Mouse (Mus musculus) left cerebral cortex, postnatal 25 days (tissue): Measurements from ENCODE around the gene Nim1k. TPM values are rescaled to one million over a fixed set of nuclear protein-coding genes. Genes with fewer than 3 reads are reported as not detected.

Source experiments
- DNase-seq, 2 experiments: peaks; one replicate each; pipeline ENCODE4 v3.0.0; 2022; ENCODE audit warnings: low spot score in 2 of 2, mixed read lengths in 1 of 2
- intact Hi-C: fragments of 180-260 bp; cut with DNase I; formaldehyde crosslinking; loops from one replicate; pipeline ENCODE4 v1.15.1; 2025
- total RNA-seq, 2 experiments: library from RNA; stranded (reverse); gene quantifications; 2 replicates each; pipeline ENCODE4 v1.2.3; 2021

Nim1k gene
- total RNA-seq: 10 to 100 TPM; 13.6 to 16.3 TPM

GRCm38 (mm10) chr13:119755681-119756471 lies at the start of gene Nim1k:
Gene Nim1k (minus strand): TSS chr13:119755882.
- intact Hi-C loops: loop anchor here (2.0 kb wide), 1 partner anchor 35 kb away; the partner anchor contains the start of gene Zfp131
- DNase-seq: peak; percentile 82 to 89

- peak in 1 of 2 experiments; percentile 5 for DNase-seq
These were observed 42.0 kb upstream of the Nim1k start for GRCm38 (mm10) chr13:119797656-119798055.

GRCm38 (mm10) chr13:119792791-119793404 lies 37.2 kb upstream of the Nim1k start:
- no peak for DNase-seq
- intact Hi-C loops: no loop called here

More at GRCm38 (mm10) chr13:119797656-119798055, 42.0 kb upstream of the Nim1k start:
- intact Hi-C loops: no loop called here

- intact Hi-C loops: loop anchor here (2.0 kb wide), 2 partner anchors 37 to 49 kb away; partner anchors contain the start of gene Nim1k
- DNase-seq: no peak
These were observed 36.0 kb upstream of the Nim1k start for GRCm38 (mm10) chr13:119791580-119792135.

- DNase-seq: peak; percentile 94 to 95
- intact Hi-C loops: loop anchor here (2.0 kb wide), 2 partner anchors 36 to 48 kb away; partner anchors contain the start of gene Nim1k
These were observed 35.3 kb upstream of the Nim1k start, which contains the start of gene Zfp131 for GRCm38 (mm10) chr13:119790761-119791579. Gene Zfp131 (minus strand): TSS chr13:119790889.

GRCm38 (mm10) chr13:119789851-119790717 lies 34.4 kb upstream of the Nim1k start:
- intact Hi-C loops: loop anchor here (2.0 kb wide), 2 partner anchors 35 to 47 kb away; partner anchors contain the start of gene Nim1k
- DNase-seq: peak; percentile 58 to 78

GRCm38 (mm10) chr13:119783581-119783980 lies 27.9 kb upstream of the Nim1k start:
- DNase-seq: no peak
- intact Hi-C loops: no loop called here

- peak in 1 of 2 experiments; percentile 30 for DNase-seq
- intact Hi-C loops: no loop called here
These were observed 12.9 kb upstream of the Nim1k start for GRCm38 (mm10) chr13:119768541-119768940.

- intact Hi-C loops: no loop called here
- no peak for DNase-seq
These were observed 10.8 kb upstream of the Nim1k start for GRCm38 (mm10) chr13:119766480-119766879.

GRCm38 (mm10) chr13:119756831-119757230 lies 1.1 kb upstream of the Nim1k start:
- DNase-seq: no peak
- intact Hi-C loops: no loop called here

- intact Hi-C loops: loop anchor here (2.0 kb wide), 1 partner anchor 36 kb away; the partner anchor contains the start of gene Zfp131
- peak; percentile 35 to 36 for DNase-seq
These were observed 538 bp downstream of the Nim1k start for GRCm38 (mm10) chr13:119755141-119755547.

- intact Hi-C loops: loop anchor here (2.0 kb wide), 1 partner anchor 36 kb away; the partner anchor contains the start of gene Zfp131
- peak in 1 of 2 experiments; percentile 64 for DNase-seq
These were observed 1.1 kb downstream of the Nim1k start for GRCm38 (mm10) chr13:119754635-119755020.

- DNase-seq: peak; percentile 30 to 78
- intact Hi-C loops: loop anchor here (2.0 kb wide), 1 partner anchor 37 kb away; the partner anchor contains the start of gene Zfp131
These were observed 1.6 kb downstream of the Nim1k start for GRCm38 (mm10) chr13:119753859-119754634.

- no peak for DNase-seq
- intact Hi-C loops: no loop called here
These were observed 8.8 kb downstream of the Nim1k start for GRCm38 (mm10) chr13:119746930-119747329.

GRCm38 (mm10) chr13:119743470-119743869 lies 12.2 kb downstream of the Nim1k start:
- no peak for DNase-seq
- intact Hi-C loops: loop anchor here (2.0 kb wide), 1 partner anchor 47 kb away; the partner anchor contains the start of gene Zfp131

GRCm38 (mm10) chr13:119742711-119743415 lies 12.8 kb downstream of the Nim1k start:
- peak; percentile 43 to 51 for DNase-seq

More at GRCm38 (mm10) chr13:119742711-119743415, 12.8 kb downstream of the Nim1k start:
- intact Hi-C loops: loop anchor here (2.0 kb wide), 1 partner anchor 48 kb away; the partner anchor contains the start of gene Zfp131
